ENCODE assay signal across 15 mouse cellular contexts in genomic region chr3:28399593-28400216, GRCm38 (mm10).
DNase-seq lines count a peak whose midpoint lies in the region; ATAC-seq and TF ChIP-seq lines count a peak whose summit lies in the region.
"Had no signal": no experiment of that assay in that cellular context is flagged by ENCODE, and none has a peak within 500 bp of the region (broad histone marks: within the 10 kb centered on the region; RNA-seq: fewer than 3 reads in every experiment).

No protein-coding gene starts in this region.

- TF ChIP-seq EP300 in heart, adult 2 months (IDR thresholded peaks at IDR 0.05; ENCODE audit: insufficient read depth, low read depth, low read length) = no peak
- TF ChIP-seq EP300 in heart, postnatal 0 days (IDR thresholded peaks at IDR 0.05; ENCODE audit: low read depth) = no peak

- intact Hi-C loops in heart, postnatal 25 days (cut with DNase I) = loop anchor here (10.0 kb wide), 1 partner anchor 135 kb away; the partner anchor contains the start of gene Tnik
- intact Hi-C loops in heart, adult 2 months (cut with DNase I) = no loop called here

- H3K4me3 ChIP-seq in heart, adult 2 months = no peak overlapping the region
- no peak overlapping the region for H3K4me3 ChIP-seq in heart, postnatal 0 days (ENCODE audit: low read depth, low read length)
- no peak overlapping the region for H3K4me3 ChIP-seq in myocyte
- H3K4me3 ChIP-seq: embryonic facial prominence, embryonic 12.5 days; forebrain, embryonic 12.5 days; kidney, embryonic 15.5 days; limb, embryonic 10.5 days; midbrain, embryonic 15.5 days; neural tube, embryonic 15.5 days had no signal

- H3K36me3 ChIP-seq in heart, adult 2 months (ENCODE audit: control insufficient read depth, insufficient read depth, low read length) = peaks cover 2% of the 10 kb centered on the region; the same call in 1 of the 2 replicates
- H3K36me3 ChIP-seq in heart, postnatal 0 days (replicated peaks; ENCODE audit: control insufficient read depth, insufficient read depth, low read length) = no peaks in the 10 kb centered on the region
- H3K36me3 ChIP-seq in myocyte (ENCODE audit: control insufficient read depth, insufficient read depth) = no peaks in the 10 kb centered on the region
- H3K36me3 ChIP-seq: embryonic facial prominence, embryonic 12.5 days; forebrain, embryonic 12.5 days; kidney, embryonic 15.5 days; limb, embryonic 10.5 days; midbrain, embryonic 15.5 days; neural tube, embryonic 15.5 days had no signal

- H3K4me1 ChIP-seq in heart, adult 2 months (ENCODE audit: control insufficient read depth, insufficient read depth, low read length) = peaks cover 7% of the 10 kb centered on the region
- peaks cover 12% of the 10 kb centered on the region for H3K4me1 ChIP-seq in heart, postnatal 0 days (ENCODE audit: control insufficient read depth, insufficient read depth)
- H3K4me1 ChIP-seq: kidney, embryonic 15.5 days; limb, embryonic 10.5 days had no signal

- no peaks in the 10 kb centered on the region for H3K79me2 ChIP-seq in heart, adult 2 months (replicated peaks; ENCODE audit: control insufficient read depth, insufficient read depth, low read length)
- no peaks in the 10 kb centered on the region for H3K79me2 ChIP-seq in myocyte (ENCODE audit: control insufficient read depth, insufficient read depth)

- 56% methylated on average over 9 of the region's 9 CpGs for WGBS in heart, adult 2 months
- WGBS in heart, postnatal 0 days = 37% methylated on average over 9 of the region's 9 CpGs

- H3ac ChIP-seq in myocyte (ENCODE audit: control insufficient read depth, insufficient read length) = no peak overlapping the region

- TF ChIP-seq CTCF in heart, adult 2 months (IDR thresholded peaks at IDR 0.05) = no peak
- no peak for TF ChIP-seq CTCF in heart, postnatal 0 days (IDR thresholded peaks at IDR 0.05; ENCODE audit: low read depth)

- H3K27me3 ChIP-seq in heart, adult 2 months (ENCODE audit: control insufficient read depth, insufficient read depth, low read length) = no peaks in the 10 kb centered on the region
- no peaks in the 10 kb centered on the region for H3K27me3 ChIP-seq in heart, postnatal 0 days (ENCODE audit: control insufficient read depth, insufficient read depth, low read length)
- H3K27me3 ChIP-seq in myocyte (ENCODE audit: control insufficient read depth, insufficient read depth, insufficient read length) = no peaks in the 10 kb centered on the region
- H3K27me3 ChIP-seq: embryonic facial prominence, embryonic 12.5 days; forebrain, embryonic 12.5 days; kidney, embryonic 15.5 days; midbrain, embryonic 15.5 days; neural tube, embryonic 15.5 days had no signal

- no peaks in the 10 kb centered on the region for H3K9me3 ChIP-seq in heart, postnatal 0 days (replicated peaks; ENCODE audit: control insufficient read depth, low read length)
- H3K9me3 ChIP-seq: embryonic facial prominence, embryonic 12.5 days; forebrain, embryonic 12.5 days; kidney, embryonic 15.5 days; limb, embryonic 10.5 days; midbrain, embryonic 15.5 days; neural tube, embryonic 15.5 days had no signal

- peak; percentile 63 for ATAC-seq in heart, postnatal 0 days (ENCODE audit: insufficient read depth, low read depth)
- ATAC-seq: midbrain, embryonic 15.5 days had no signal

- H3K9ac ChIP-seq in heart, adult 2 months (ENCODE audit: low read depth, low read length) = peak overlapping the region; percentile 43
- H3K9ac ChIP-seq in heart, postnatal 0 days (replicated peaks; ENCODE audit: low read depth, low read length) = no peak overlapping the region
- H3K9ac ChIP-seq: embryonic facial prominence, embryonic 12.5 days; forebrain, embryonic 12.5 days; kidney, embryonic 15.5 days; midbrain, embryonic 15.5 days; neural tube, embryonic 15.5 days had no signal

- no peak overlapping the region for H3K4me2 ChIP-seq in heart, postnatal 0 days (ENCODE audit: low read depth, low read length)
- peak overlapping the region; percentile 30 for H3K4me2 ChIP-seq in myocyte (ENCODE audit: low read depth)
- H3K4me2 ChIP-seq: embryonic facial prominence, embryonic 12.5 days; forebrain, embryonic 12.5 days; kidney, embryonic 15.5 days; midbrain, embryonic 15.5 days; neural tube, embryonic 15.5 days had no signal

- H3K27ac ChIP-seq in heart, adult 2 months = peak overlapping the region; percentile 83
- H3K27ac ChIP-seq in heart, postnatal 0 days (ENCODE audit: low read depth) = peak overlapping the region; percentile 73
- H3K27ac ChIP-seq: embryonic facial prominence, embryonic 12.5 days; forebrain, embryonic 12.5 days; kidney, embryonic 15.5 days; limb, embryonic 10.5 days; neural tube, embryonic 15.5 days had no signal

- DNase-seq in heart, adult 11 months = peak; percentile 96
- DNase-seq in heart, postnatal 25 days (ENCODE audit: low spot score) = no peak
- DNase-seq in heart, adult 2 months = peak in 1 of 2 experiments; percentile 50
- peak; percentile 57 for DNase-seq in heart, postnatal 0 days (ENCODE audit: low spot score)
- no peak for DNase-seq in kidney, postnatal 10 days
- DNase-seq in embryo, embryonic 11 days = no peak
- DNase-seq: cerebellum, adult 8-10 months; right cerebral cortex, postnatal 14 days had no signal

- no peak for TF ChIP-seq POLR2A in heart, adult 2 months (IDR thresholded peaks at IDR 0.05; ENCODE audit: insufficient read depth, low read depth, low read length)
- no peak for TF ChIP-seq POLR2A in myocyte (IDR thresholded peaks at IDR 0.05; ENCODE audit: insufficient read length, low read depth)

TF ChIP-seq in myocyte, 11 proteins besides CTCF, POLR2A, EP300 and RAD21:
- no peak for TF ChIP-seq MYOG (IDR thresholded peaks at IDR 0.05; ENCODE audit: control insufficient read depth in 1 of 3, insufficient read depth in 1 of 3, insufficient read length in 2 of 3, low read depth in 2 of 3)
- TF ChIP-seq TCF3 (IDR thresholded peaks at IDR 0.05; ENCODE audit: insufficient read length, low read depth) = no peak
- no peak for TF ChIP-seq CEBPB (IDR thresholded peaks at IDR 0.05; ENCODE audit: insufficient read depth, poor library complexity, severe bottlenecking)
- no peak for TF ChIP-seq REST (IDR thresholded peaks at IDR 0.05; ENCODE audit: insufficient read depth, insufficient read length)
- TF ChIP-seq SRF (IDR thresholded peaks at IDR 0.05; ENCODE audit: control insufficient read depth, insufficient read length, low read depth) = no peak
- TF ChIP-seq TCF12 (IDR thresholded peaks at IDR 0.05; ENCODE audit: insufficient read depth, poor library complexity, severe bottlenecking) = no peak
- TF ChIP-seq E2F4 (IDR thresholded peaks at IDR 0.05; ENCODE audit: insufficient read depth) = no peak
- no peak for TF ChIP-seq USF1 (IDR thresholded peaks at IDR 0.05; ENCODE audit: low read depth)
- no peak for TF ChIP-seq POLR2AphosphoS2 (IDR thresholded peaks at IDR 0.05; ENCODE audit: insufficient read length, low read depth)
- TF ChIP-seq MYOD1 (IDR thresholded peaks at IDR 0.05; ENCODE audit: control insufficient read depth in 1 of 3, insufficient read length in 2 of 3, low read depth in 2 of 3) = no peak
- TF ChIP-seq MAX (IDR thresholded peaks at IDR 0.05; ENCODE audit: low read depth) = no peak

Comparison
In these comparisons a context has a peak if more than half of its experiments do, and no peak if none do; other contexts are left out.
1. DNase-seq: peak in heart, adult 11 months (single experiment) and heart, postnatal 0 days (single experiment); none in heart, postnatal 25 days (single experiment), kidney, postnatal 10 days (single experiment) and embryo, embryonic 11 days (single experiment).